Mouse (Mus musculus) CH12.LX (cell line): ENCODE measurements around the gene Mmp15.

Source experiments
- GABPA ChIP-seq: IDR thresholded peaks from 2 replicates; pipeline ENCODE4 v1.6.1; 2012; ENCODE audit warnings: low read depth, low read length, improper control_type of control experiment, inconsistent platforms; ENCODE audit not compliant: insufficient replicate concordance
- IRF4 ChIP-seq: IDR thresholded peaks from 2 replicates; pipeline ENCODE4 v1.6.1; 2014; ENCODE audit warnings: low read depth, mild to moderate bottlenecking, inconsistent platforms, low read length, improper control_type of control experiment
- MYC ChIP-seq: IDR thresholded peaks from 2 replicates; pipeline ENCODE4 v1.6.1; 2011; ENCODE audit warnings: low read depth, mild to moderate bottlenecking, improper control_type of control experiment, low read length
- UBTF ChIP-seq: IDR thresholded peaks from 2 replicates; pipeline ENCODE4 v1.6.1; 2012; ENCODE audit warnings: low read depth, mild to moderate bottlenecking, inconsistent platforms, low read length, improper control_type of control experiment, moderate library complexity

GRCm38 (mm10) chr8:95384501-95384900, 32.4 kb downstream of the Mmp15 start:
- TF ChIP-seq IRF4 (no peak), UBTF (no peak), GABPA (no peak), MYC (no peak)
